Mouse (Mus musculus): ENCODE results near the gene Nr2f2. TPM values are rescaled to one million over a fixed set of nuclear protein-coding genes. Genes with fewer than 3 reads are reported as not detected.

Gene Nr2f2
- polyA plus RNA-seq, 1 experiment from 2014 or later, result 124 TPM

GRCm38 (mm10) chr7:70369061-70369730 lies 2.7 kb upstream of the Nr2f2 start:
- DNase-seq (ENCODE audit: low spot score), result peak; percentile 79
- under 1% methylated on average over 36 of the region's 37 CpGs for WGBS
- Histone ChIP-seq H3K9ac (ENCODE audit: low read length) (peak overlapping the region; percentile 61), H3K4me1 (replicated peaks; ENCODE audit: control insufficient read depth, insufficient read depth, low read length) (peaks cover 4% of the 10 kb centered on the region; the same call in 1 of the 2 replicates), H3K4me2 (ENCODE audit: low read depth, low read length, severe bottlenecking) (peak overlapping the region; percentile 59), H3K36me3 (ENCODE audit: control insufficient read depth, insufficient read depth, low read length) (no peaks in the 10 kb centered on the region), H3K4me3 (ENCODE audit: low read depth, low read length) (peak overlapping the region; percentile 28), H3K27ac (ENCODE audit: low read depth, low read length) (peak overlapping the region; percentile 78), H3K9me3 (ENCODE audit: control insufficient read depth, low read length) (no peaks in the 10 kb centered on the region), H3K27me3 (ENCODE audit: control insufficient read depth, insufficient read depth, low read length) (peaks cover 44% of the 10 kb centered on the region)
- peak; percentile 71 for ATAC-seq (replicated peaks; ENCODE audit: low FRiP score)

- 10% methylated on average over 4 of the region's 4 CpGs for WGBS
- no peak; the same call in 1 of the 2 replicates for ATAC-seq (replicated peaks; ENCODE audit: low FRiP score)
- peak overlapping the region; percentile 59 for H3K4me2 ChIP-seq (ENCODE audit: low read depth, low read length, severe bottlenecking)
- peaks cover 44% of the 10 kb centered on the region for H3K27me3 ChIP-seq (ENCODE audit: control insufficient read depth, insufficient read depth, low read length)
- DNase-seq (ENCODE audit: low spot score), result no peak
- peak overlapping the region; percentile 61 for H3K9ac ChIP-seq (ENCODE audit: low read length)
- peak overlapping the region; percentile 78 for H3K27ac ChIP-seq (ENCODE audit: low read depth, low read length)
- H3K36me3 ChIP-seq (ENCODE audit: control insufficient read depth, insufficient read depth, low read length), result no peaks in the 10 kb centered on the region
- H3K4me1 ChIP-seq (replicated peaks; ENCODE audit: control insufficient read depth, insufficient read depth, low read length), result peaks cover 4% of the 10 kb centered on the region; the same call in 1 of the 2 replicates
- H3K4me3 ChIP-seq (ENCODE audit: low read depth, low read length), result peak overlapping the region; percentile 28
- no peaks in the 10 kb centered on the region for H3K9me3 ChIP-seq (ENCODE audit: control insufficient read depth, low read length)
Observed at GRCm38 (mm10) chr7:70368751-70369060, 2.2 kb upstream of the Nr2f2 start.

- Histone ChIP-seq H3K27me3 (ENCODE audit: control insufficient read depth, insufficient read depth, low read length) (peaks cover 44% of the 10 kb centered on the region), H3K4me2 (ENCODE audit: low read depth, low read length, severe bottlenecking) (peak overlapping the region; percentile 59), H3K4me3 (ENCODE audit: low read depth, low read length) (peak overlapping the region; percentile 79; the same call in 1 of the 2 replicates), H3K9ac (ENCODE audit: low read length) (peak overlapping the region; percentile 35; the same call in 1 of the 2 replicates), H3K36me3 (ENCODE audit: control insufficient read depth, insufficient read depth, low read length) (no peaks in the 10 kb centered on the region), H3K4me1 (replicated peaks; ENCODE audit: control insufficient read depth, insufficient read depth, low read length) (peaks cover 4% of the 10 kb centered on the region; the same call in 1 of the 2 replicates), H3K9me3 (ENCODE audit: control insufficient read depth, low read length) (no peaks in the 10 kb centered on the region), H3K27ac (ENCODE audit: low read depth, low read length) (peak overlapping the region; percentile 78)
- DNase-seq (ENCODE audit: low spot score), result no peak
- no peak for ATAC-seq (replicated peaks; ENCODE audit: low FRiP score)
- WGBS, result 6% methylated on average over 6 of the region's 6 CpGs
Observed at GRCm38 (mm10) chr7:70368268-70368655, 1.7 kb upstream of the Nr2f2 start.

GRCm38 (mm10) chr7:70367591-70368267 lies 1.2 kb upstream of the Nr2f2 start:
- Histone ChIP-seq H3K27me3 (ENCODE audit: control insufficient read depth, insufficient read depth, low read length) (peaks cover 44% of the 10 kb centered on the region), H3K27ac (ENCODE audit: low read depth, low read length) (peak overlapping the region; percentile 78), H3K4me2 (ENCODE audit: low read depth, low read length, severe bottlenecking) (peak overlapping the region; percentile 59), H3K9ac (ENCODE audit: low read length) (peak overlapping the region; percentile 35), H3K4me1 (replicated peaks; ENCODE audit: control insufficient read depth, insufficient read depth, low read length) (peaks cover 4% of the 10 kb centered on the region; the same call in 1 of the 2 replicates), H3K4me3 (ENCODE audit: low read depth, low read length) (peak overlapping the region; percentile 79), H3K9me3 (ENCODE audit: control insufficient read depth, low read length) (no peaks in the 10 kb centered on the region), H3K36me3 (ENCODE audit: control insufficient read depth, insufficient read depth, low read length) (no peaks in the 10 kb centered on the region)
- WGBS, result 3% methylated on average over 16 of the region's 16 CpGs
- DNase-seq (ENCODE audit: low spot score) (peak; percentile 65), ATAC-seq (replicated peaks; ENCODE audit: low FRiP score) (peak; percentile 14)

GRCm38 (mm10) chr7:70366808-70367095 lies 217 bp upstream of the Nr2f2 start:
- ATAC-seq (replicated peaks; ENCODE audit: low FRiP score), result no peak
- no peaks in the 10 kb centered on the region for H3K36me3 ChIP-seq (ENCODE audit: control insufficient read depth, insufficient read depth, low read length)
- H3K9ac ChIP-seq (ENCODE audit: low read length), result peak overlapping the region; percentile 88
- peak overlapping the region; percentile 91 for H3K27ac ChIP-seq (ENCODE audit: low read depth, low read length)
- H3K27me3 ChIP-seq (ENCODE audit: control insufficient read depth, insufficient read depth, low read length), result peaks cover 44% of the 10 kb centered on the region
- H3K4me3 ChIP-seq (ENCODE audit: low read depth, low read length), result peak overlapping the region; percentile 79
- no peak for DNase-seq (ENCODE audit: low spot score)
- H3K4me2 ChIP-seq (ENCODE audit: low read depth, low read length, severe bottlenecking), result peak overlapping the region; percentile 59
- 0% methylated on average over 1 of the region's 1 CpGs for WGBS
- H3K4me1 ChIP-seq (replicated peaks; ENCODE audit: control insufficient read depth, insufficient read depth, low read length), result peaks cover 4% of the 10 kb centered on the region; the same call in 1 of the 2 replicates
- H3K9me3 ChIP-seq (ENCODE audit: control insufficient read depth, low read length), result no peaks in the 10 kb centered on the region

GRCm38 (mm10) chr7:70365401-70365811 lies 1.1 kb downstream of the Nr2f2 start:
- Histone ChIP-seq H3K36me3 (ENCODE audit: control insufficient read depth, insufficient read depth, low read length) (no peaks in the 10 kb centered on the region), H3K4me1 (replicated peaks; ENCODE audit: control insufficient read depth, insufficient read depth, low read length) (0 out of 2 replicates have a peak, but pooled peaks cover 4% of the 10 kb centered on the region), H3K27ac (ENCODE audit: low read depth, low read length) (peak overlapping the region; percentile 91), H3K27me3 (ENCODE audit: control insufficient read depth, insufficient read depth, low read length) (peaks cover 37% of the 10 kb centered on the region), H3K4me3 (ENCODE audit: low read depth, low read length) (peak overlapping the region; percentile 79), H3K9me3 (ENCODE audit: control insufficient read depth, low read length) (no peaks in the 10 kb centered on the region), H3K4me2 (ENCODE audit: low read depth, low read length, severe bottlenecking) (peak overlapping the region; percentile 59), H3K9ac (ENCODE audit: low read length) (peak overlapping the region; percentile 88)
- ATAC-seq (replicated peaks; ENCODE audit: low FRiP score) (no peak), DNase-seq (ENCODE audit: low spot score) (peak; percentile 77)
- under 1% methylated on average over 17 of the region's 17 CpGs for WGBS

GRCm38 (mm10) chr7:70364798-70365197 lies 1.7 kb downstream of the Nr2f2 start:
- peaks cover 32% of the 10 kb centered on the region for H3K27me3 ChIP-seq (ENCODE audit: control insufficient read depth, insufficient read depth, low read length)
- 0% methylated on average over 3 of the region's 3 CpGs for WGBS
- H3K27ac ChIP-seq (ENCODE audit: low read depth, low read length), result peak overlapping the region; percentile 91
- ATAC-seq (replicated peaks; ENCODE audit: low FRiP score) (no peak), DNase-seq (ENCODE audit: low spot score) (no peak)
- H3K4me2 ChIP-seq (ENCODE audit: low read depth, low read length, severe bottlenecking), result peak overlapping the region; percentile 59
- no peaks in the 10 kb centered on the region for H3K9me3 ChIP-seq (ENCODE audit: control insufficient read depth, low read length)
- no peaks in the 10 kb centered on the region for H3K36me3 ChIP-seq (ENCODE audit: control insufficient read depth, insufficient read depth, low read length)
- peak overlapping the region; percentile 79 for H3K4me3 ChIP-seq (ENCODE audit: low read depth, low read length)
- peak overlapping the region; percentile 88 for H3K9ac ChIP-seq (ENCODE audit: low read length)
- H3K4me1 ChIP-seq (replicated peaks; ENCODE audit: control insufficient read depth, insufficient read depth, low read length), result 0 out of 2 replicates have a peak, but pooled peaks cover 2% of the 10 kb centered on the region

GRCm38 (mm10) chr7:70363351-70363750 lies 3.2 kb downstream of the Nr2f2 start:
- H3K9me3 ChIP-seq (ENCODE audit: control insufficient read depth, low read length), result no peaks in the 10 kb centered on the region
- peak overlapping the region; percentile 56 for H3K9ac ChIP-seq (ENCODE audit: low read length)
- no peaks in the 10 kb centered on the region for H3K4me1 ChIP-seq (replicated peaks; ENCODE audit: control insufficient read depth, insufficient read depth, low read length)
- H3K27me3 ChIP-seq (ENCODE audit: control insufficient read depth, insufficient read depth, low read length), result peaks cover 20% of the 10 kb centered on the region
- WGBS, result 9% methylated on average over 4 of the region's 4 CpGs
- H3K36me3 ChIP-seq (ENCODE audit: control insufficient read depth, insufficient read depth, low read length), result no peaks in the 10 kb centered on the region
- peak overlapping the region; percentile 39; the same call in 1 of the 2 replicates for H3K27ac ChIP-seq (ENCODE audit: low read depth, low read length)
- peak overlapping the region; percentile 79 for H3K4me3 ChIP-seq (ENCODE audit: low read depth, low read length)
- ATAC-seq (replicated peaks; ENCODE audit: low FRiP score), result no peak
- no peak for DNase-seq (ENCODE audit: low spot score)
- H3K4me2 ChIP-seq (ENCODE audit: low read depth, low read length, severe bottlenecking), result peak overlapping the region; percentile 34; the same call in 1 of the 2 replicates

Data from forebrain, embryonic 11.5 days (tissue).